Mouse (Mus musculus): ENCODE results near the gene Cbln3. TPM values are rescaled to one million over a fixed set of nuclear protein-coding genes. Genes with fewer than 3 reads are reported as not detected.

Gene Cbln3
- total RNA-seq, 2 experiments from 2014 or later: 0.44 to 0.74 TPM

GRCm38 (mm10) chr14:55882171-55882641 lies 2.0 kb downstream of the Cbln3 start:
- no peak for DNase-seq
- intact Hi-C loops (cut with DNase I): no loop called here

- intact Hi-C loops (cut with DNase I): no loop called here
- no peak for DNase-seq
Measured at GRCm38 (mm10) chr14:55880982-55881381, 3.2 kb downstream of the Cbln3 start.

GRCm38 (mm10) chr14:55879623-55880022 lies 4.6 kb downstream of the Cbln3 start:
- intact Hi-C loops (cut with DNase I): no loop called here
- peak; percentile 73 for DNase-seq

GRCm38 (mm10) chr14:55878316-55878940 lies 5.8 kb downstream of the Cbln3 start:
- no peak for DNase-seq
- intact Hi-C loops (cut with DNase I): no loop called here

- intact Hi-C loops (cut with DNase I): no loop called here
- DNase-seq: no peak
Measured at GRCm38 (mm10) chr14:55877469-55878315, 6.5 kb downstream of the Cbln3 start.

GRCm38 (mm10) chr14:55873714-55874683 lies 10.2 kb downstream of the Cbln3 start:
- intact Hi-C loops (cut with DNase I): no loop called here
- peak; percentile 86 for DNase-seq

- intact Hi-C loops (cut with DNase I): no loop called here
Measured at GRCm38 (mm10) chr14:55873242-55873713, 10.9 kb downstream of the Cbln3 start.

GRCm38 (mm10) chr14:55872551-55872950 lies 11.6 kb downstream of the Cbln3 start:
- no peak for DNase-seq
- intact Hi-C loops (cut with DNase I): no loop called here

More at GRCm38 (mm10) chr14:55873242-55873713, 10.9 kb downstream of the Cbln3 start:
- no peak for DNase-seq

- intact Hi-C loops (cut with DNase I): no loop called here
- no peak for DNase-seq
Measured at GRCm38 (mm10) chr14:55872039-55872438, 12.2 kb downstream of the Cbln3 start.

- no peak for DNase-seq
- intact Hi-C loops (cut with DNase I): no loop called here
Measured at GRCm38 (mm10) chr14:55869538-55869937, 14.7 kb downstream of the Cbln3 start.

- DNase-seq: no peak
- intact Hi-C loops (cut with DNase I): no loop called here
Measured at GRCm38 (mm10) chr14:55868230-55869026, 15.8 kb downstream of the Cbln3 start.

- peak; percentile 51 for DNase-seq
- intact Hi-C loops (cut with DNase I): no loop called here
Measured at GRCm38 (mm10) chr14:55866962-55867361, 17.2 kb downstream of the Cbln3 start.

GRCm38 (mm10) chr14:55863773-55864172 lies 20.4 kb downstream of the Cbln3 start:
- DNase-seq: peak; percentile 75
- intact Hi-C loops (cut with DNase I): loop anchor here (5.0 kb wide), 1 partner anchor 41 kb away; the partner anchor contains the start of gene Nfatc4

GRCm38 (mm10) chr14:55862970-55863369 lies 21.2 kb downstream of the Cbln3 start:
- DNase-seq: no peak
- intact Hi-C loops (cut with DNase I): loop anchor here (5.0 kb wide), 1 partner anchor 41 kb away; the partner anchor contains the start of gene Nfatc4

- intact Hi-C loops (cut with DNase I): loop anchor here (5.0 kb wide), 1 partner anchor 40 kb away; the partner anchor contains the start of gene Nfatc4
- no peak for DNase-seq
Measured at GRCm38 (mm10) chr14:55862186-55862585, 22.0 kb downstream of the Cbln3 start.

GRCm38 (mm10) chr14:55857588-55857987 lies 26.6 kb downstream of the Cbln3 start:
- no peak for DNase-seq
- intact Hi-C loops (cut with DNase I): no loop called here

GRCm38 (mm10) chr14:55855101-55855561 lies 29.1 kb downstream of the Cbln3 start:
- intact Hi-C loops (cut with DNase I): no loop called here
- DNase-seq: no peak

GRCm38 (mm10) chr14:55854406-55855100 lies 29.6 kb downstream of the Cbln3 start:
- DNase-seq: no peak
- intact Hi-C loops (cut with DNase I): no loop called here

Data from left cerebral cortex, postnatal 4 days (tissue).